Mouse (Mus musculus): Measurements from ENCODE around the gene Neurl1b. TPM values are rescaled to one million over a fixed set of nuclear protein-coding genes. Genes with fewer than 3 reads are reported as not detected.

The Neurl1b gene
- total RNA-seq, 1 experiment from 2014 or later, result 0.12 TPM

GRCm38 (mm10) chr17:26390666-26391065, 24.0 kb upstream of the Neurl1b start:
- ATAC-seq (ENCODE audit: extremely low read depth, insufficient number of reproducible peaks, low FRiP score, poor library complexity, severe bottlenecking), result no peak

GRCm38 (mm10) chr17:26392355-26392754, 22.3 kb upstream of the Neurl1b start:
- no peak for ATAC-seq (ENCODE audit: extremely low read depth, insufficient number of reproducible peaks, low FRiP score, poor library complexity, severe bottlenecking)

DNA sequence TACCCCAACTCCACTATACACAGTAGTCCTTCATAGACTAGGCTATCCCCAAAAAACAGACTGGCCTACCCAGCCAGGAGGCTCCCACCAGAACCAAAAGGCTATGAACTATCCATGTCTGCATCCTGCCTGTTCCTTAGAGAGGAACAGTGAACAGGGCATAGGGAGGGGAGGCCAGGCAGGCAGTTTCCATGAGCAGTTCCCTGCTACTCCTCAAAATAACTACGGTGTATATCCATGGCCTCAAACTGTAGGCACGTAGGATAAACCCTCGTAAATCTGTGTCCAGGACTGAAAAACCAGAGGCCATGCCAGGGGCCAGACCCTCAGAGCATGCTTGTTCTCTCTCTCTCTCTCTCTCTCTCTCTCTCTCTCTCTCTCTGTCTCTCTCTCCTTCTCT, 17.9 kb upstream of the Neurl1b start:
- no peak for ATAC-seq (ENCODE audit: extremely low read depth, insufficient number of reproducible peaks, low FRiP score, poor library complexity, severe bottlenecking)

DNA sequence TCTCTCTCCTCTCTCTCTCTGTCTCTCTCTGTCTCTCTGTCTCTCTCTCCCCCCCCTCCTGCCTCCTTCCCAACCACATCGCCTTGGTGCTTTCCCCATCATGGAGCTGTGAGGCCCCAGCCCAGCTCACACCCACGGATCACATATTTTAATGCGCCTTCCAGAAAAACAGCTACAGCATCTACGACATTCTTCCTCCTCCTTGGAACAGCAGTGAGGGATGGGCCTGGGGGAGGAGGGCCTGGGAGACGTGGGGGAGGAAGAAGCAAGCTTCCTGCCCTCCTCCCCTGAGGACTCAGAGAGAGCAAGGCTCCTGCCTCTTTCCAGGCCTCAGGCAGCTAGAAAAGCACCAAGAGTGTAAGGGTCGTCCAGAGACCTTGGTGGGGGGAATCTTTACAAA, 17.3 kb upstream of the Neurl1b start:
- no peak for ATAC-seq (ENCODE audit: extremely low read depth, insufficient number of reproducible peaks, low FRiP score, poor library complexity, severe bottlenecking)

GRCm38 (mm10) chr17:26405340-26406100, 9.1 kb upstream of the Neurl1b start:
- no peak for ATAC-seq (ENCODE audit: extremely low read depth, insufficient number of reproducible peaks, low FRiP score, poor library complexity, severe bottlenecking)

GRCm38 (mm10) chr17:26412967-26413366, 1.7 kb upstream of the Neurl1b start:
- ATAC-seq (ENCODE audit: extremely low read depth, insufficient number of reproducible peaks, low FRiP score, poor library complexity, severe bottlenecking), result no peak

GRCm38 (mm10) chr17:26414184-26414522, 476 bp upstream of the Neurl1b start:
- no peak for ATAC-seq (ENCODE audit: extremely low read depth, insufficient number of reproducible peaks, low FRiP score, poor library complexity, severe bottlenecking)

DNA sequence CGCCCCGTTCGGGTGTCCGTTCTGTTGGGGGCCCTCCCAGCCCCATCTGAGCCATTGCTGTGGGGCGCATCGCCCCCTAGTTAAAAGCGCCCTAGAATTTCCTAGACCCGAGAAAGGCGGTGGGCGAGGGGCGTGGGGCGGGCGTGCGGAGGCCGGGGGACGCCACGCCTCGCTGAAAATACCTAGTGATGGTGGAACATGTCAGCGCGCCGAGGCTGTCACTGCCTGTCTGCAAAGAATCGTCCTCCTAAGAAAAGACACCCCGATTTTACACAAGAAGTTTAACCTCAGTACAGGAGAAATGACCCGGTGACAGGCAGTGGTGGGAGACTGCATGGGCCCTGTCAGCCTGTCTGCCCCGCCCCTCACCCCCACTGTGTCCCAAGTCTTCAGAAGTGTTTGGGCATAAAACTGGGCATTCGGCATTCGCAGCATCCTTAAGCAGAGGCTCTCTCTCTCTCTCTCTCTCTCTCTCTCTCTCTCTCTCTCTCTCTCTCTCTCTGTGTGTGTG, 781 bp downstream of the Neurl1b start:
- ATAC-seq (ENCODE audit: extremely low read depth, insufficient number of reproducible peaks, low FRiP score, poor library complexity, severe bottlenecking), result no peak

GRCm38 (mm10) chr17:26416141-26416540, 1.5 kb downstream of the Neurl1b start:
- ATAC-seq (ENCODE audit: extremely low read depth, insufficient number of reproducible peaks, low FRiP score, poor library complexity, severe bottlenecking), result no peak

DNA sequence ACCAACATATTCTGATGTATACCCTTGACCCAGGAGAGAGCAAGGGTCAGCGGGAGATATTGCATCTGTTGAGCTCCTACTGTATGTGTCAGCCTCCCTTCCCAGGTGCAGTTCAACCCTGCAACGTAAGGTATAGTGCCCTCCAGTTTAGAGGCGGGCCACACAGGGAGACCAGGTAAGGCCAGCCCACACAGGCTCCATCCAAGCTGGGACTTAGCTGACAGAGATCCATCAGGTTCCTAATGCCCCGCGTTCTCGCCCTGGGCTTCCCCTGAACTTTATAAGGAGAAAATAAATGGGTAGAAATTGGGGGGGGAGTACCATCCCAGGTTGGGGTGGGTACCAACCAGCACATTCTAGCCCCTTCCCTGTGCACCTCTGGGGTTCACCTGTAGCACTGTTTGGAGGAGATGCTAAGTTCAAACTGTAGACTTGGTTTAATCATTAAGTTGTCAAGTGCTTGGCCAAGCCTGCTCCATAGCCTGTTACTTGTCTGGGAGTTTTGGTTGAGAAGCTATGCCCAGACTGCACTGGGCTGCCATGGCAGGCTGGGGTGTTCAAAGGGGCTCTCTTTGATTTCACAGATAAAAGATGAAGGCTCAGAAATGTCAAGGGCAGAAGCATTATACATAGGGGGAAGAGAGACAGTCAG, 3.3 kb downstream of the Neurl1b start:
- ATAC-seq (ENCODE audit: extremely low read depth, insufficient number of reproducible peaks, low FRiP score, poor library complexity, severe bottlenecking), result no peak

- ATAC-seq (ENCODE audit: extremely low read depth, insufficient number of reproducible peaks, low FRiP score, poor library complexity, severe bottlenecking), result no peak
Observed at GRCm38 (mm10) chr17:26420491-26421247, 6.0 kb downstream of the Neurl1b start.

GRCm38 (mm10) chr17:26421561-26421960, 6.9 kb downstream of the Neurl1b start:
- no peak for ATAC-seq (ENCODE audit: extremely low read depth, insufficient number of reproducible peaks, low FRiP score, poor library complexity, severe bottlenecking)

DNA sequence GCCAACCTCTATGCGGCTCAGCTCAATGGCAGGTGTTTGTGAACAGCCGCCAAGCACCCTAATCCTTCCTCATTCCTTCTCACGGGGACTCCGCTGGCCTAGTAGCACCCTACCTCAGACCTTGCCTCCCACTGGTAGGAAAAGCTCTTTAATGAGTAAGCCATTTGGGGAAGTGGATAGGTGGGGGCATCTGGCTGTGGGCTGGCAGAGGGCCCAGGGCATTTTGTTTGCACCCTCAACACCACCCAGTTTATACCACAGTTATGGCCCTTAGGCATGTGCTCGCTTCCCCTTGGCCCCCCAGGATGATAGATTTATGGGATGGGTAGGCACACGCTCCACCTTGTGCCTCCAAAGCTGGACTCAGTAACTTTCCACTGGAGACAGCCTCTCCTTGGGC, 7.8 kb downstream of the Neurl1b start:
- ATAC-seq (ENCODE audit: extremely low read depth, insufficient number of reproducible peaks, low FRiP score, poor library complexity, severe bottlenecking), result no peak

DNA sequence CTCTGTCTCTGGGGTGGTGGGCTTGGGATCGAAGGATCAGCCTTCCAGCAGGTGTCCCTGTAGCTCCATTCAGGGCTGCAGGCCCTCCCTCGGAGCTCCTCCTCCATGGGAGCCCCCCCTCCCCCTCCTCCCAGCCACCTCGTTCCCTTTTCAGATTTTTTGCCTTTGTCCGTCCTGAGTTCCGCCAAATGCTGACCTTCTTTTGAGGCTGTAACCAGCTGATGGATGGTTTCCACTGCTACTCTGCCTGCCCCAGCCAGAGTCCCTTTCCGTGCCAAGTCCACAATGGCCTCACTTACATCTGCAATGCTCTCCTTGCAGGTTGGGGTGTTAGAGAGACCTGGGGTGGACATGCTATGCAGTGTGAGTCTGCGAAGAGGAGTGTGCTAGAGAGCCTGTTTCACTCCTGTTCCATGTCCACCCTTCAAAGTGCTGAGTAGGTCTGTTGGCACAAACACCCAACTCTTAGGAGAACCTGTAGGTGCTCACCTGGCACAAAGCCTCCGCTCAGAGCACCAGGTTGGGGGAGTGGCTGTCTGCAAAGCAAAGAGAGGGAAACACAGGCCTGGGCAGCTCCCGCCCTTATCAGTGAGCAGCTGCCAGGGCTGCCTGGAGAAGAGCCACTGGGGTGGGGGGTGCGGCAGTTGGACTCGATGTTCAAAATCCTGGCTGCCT, 9.5 kb downstream of the Neurl1b start:
- ATAC-seq (ENCODE audit: extremely low read depth, insufficient number of reproducible peaks, low FRiP score, poor library complexity, severe bottlenecking), result no peak

- no peak for ATAC-seq (ENCODE audit: extremely low read depth, insufficient number of reproducible peaks, low FRiP score, poor library complexity, severe bottlenecking)
Observed at GRCm38 (mm10) chr17:26424973-26425735, 10.5 kb downstream of the Neurl1b start.

DNA sequence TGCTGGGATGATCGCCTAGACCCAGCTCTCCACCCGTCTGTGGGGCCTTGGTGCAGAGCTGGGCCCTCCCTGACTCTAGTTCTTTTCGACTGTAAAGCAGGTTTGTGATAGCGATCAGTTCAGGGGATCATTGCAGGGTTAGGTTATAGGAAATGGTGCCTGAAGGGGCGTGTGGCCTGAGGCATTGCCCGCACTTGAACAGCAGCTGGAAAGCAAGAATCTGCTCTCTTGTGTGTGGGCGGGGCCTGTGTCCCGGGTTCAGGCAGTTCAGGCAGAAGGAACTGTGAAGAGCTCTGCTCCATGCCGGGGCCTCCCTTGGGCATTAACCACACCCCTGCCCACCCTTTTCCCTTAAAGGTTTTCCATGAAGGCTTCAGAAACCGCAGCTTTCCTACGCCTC, 18.7 kb downstream of the Neurl1b start:
- no peak for ATAC-seq (ENCODE audit: extremely low read depth, insufficient number of reproducible peaks, low FRiP score, poor library complexity, severe bottlenecking)

GRCm38 (mm10) chr17:26437089-26437815, 22.6 kb downstream of the Neurl1b start:
- no peak for ATAC-seq (ENCODE audit: extremely low read depth, insufficient number of reproducible peaks, low FRiP score, poor library complexity, severe bottlenecking)

GRCm38 (mm10) chr17:26439001-26439400, 24.4 kb downstream of the Neurl1b start:
- ATAC-seq (ENCODE audit: extremely low read depth, insufficient number of reproducible peaks, low FRiP score, poor library complexity, severe bottlenecking), result no peak

Measured in neutrophil, adult 5-6 weeks (primary cell).